Mouse (Mus musculus): Measurements from ENCODE around the gene Unc80.

Unc80 gene

GRCm38 (mm10) chr1:66467821-66468703 lies at the start of gene Unc80:
Unc80 (plus strand) TSS chr1:66468367.
- DNase-seq (ENCODE audit: low read depth, low spot score) = no peak

GRCm38 (mm10) chr1:66426073-66426472 lies 42.1 kb upstream of the Unc80 start:
- DNase-seq (ENCODE audit: low read depth, low spot score) = no peak

DNA sequence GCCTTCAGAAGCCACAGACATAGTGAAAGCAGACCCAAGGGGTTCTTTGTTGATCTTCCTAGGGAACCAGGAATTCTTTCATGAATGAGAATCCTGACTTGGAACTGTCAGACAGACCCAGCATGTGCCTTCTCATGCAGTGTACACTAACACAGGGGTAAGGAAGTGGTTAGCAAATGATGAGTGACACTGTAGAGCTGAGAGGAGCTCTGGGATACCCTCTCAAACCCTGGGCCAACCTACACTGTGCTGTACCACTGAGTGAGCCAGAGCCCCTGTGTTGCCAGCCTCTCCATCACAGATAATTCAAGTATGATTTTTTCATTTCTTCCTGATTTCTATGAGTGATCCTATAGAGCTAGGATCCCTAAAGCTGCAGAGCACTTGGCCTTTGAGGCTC lies 37.2 kb upstream of the Unc80 start:
- DNase-seq (ENCODE audit: low read depth, low spot score) = no peak

GRCm38 (mm10) chr1:66431472-66431871 lies 36.7 kb upstream of the Unc80 start:
- DNase-seq (ENCODE audit: low read depth, low spot score) = no peak

DNA sequence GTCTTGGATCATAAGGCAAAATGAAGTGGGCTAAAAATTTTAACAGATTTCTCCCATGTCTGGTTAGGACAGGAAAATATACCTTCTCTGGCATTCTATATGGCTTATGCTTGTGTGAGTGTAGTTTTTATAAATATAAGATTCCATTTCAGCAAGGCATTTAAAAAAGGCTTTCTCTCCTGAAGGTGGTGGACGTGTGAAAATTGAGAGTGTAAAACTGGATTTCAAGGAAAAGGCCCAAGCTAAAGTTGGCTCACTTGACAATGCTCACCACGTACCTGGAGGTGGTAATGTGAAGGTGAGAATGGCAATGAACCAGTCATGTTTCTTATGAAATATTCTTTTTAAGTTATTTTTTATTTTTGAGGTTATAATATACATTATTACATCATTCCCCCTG lies 30.1 kb upstream of the Unc80 start:
- no peak for DNase-seq (ENCODE audit: low read depth, low spot score)

DNA sequence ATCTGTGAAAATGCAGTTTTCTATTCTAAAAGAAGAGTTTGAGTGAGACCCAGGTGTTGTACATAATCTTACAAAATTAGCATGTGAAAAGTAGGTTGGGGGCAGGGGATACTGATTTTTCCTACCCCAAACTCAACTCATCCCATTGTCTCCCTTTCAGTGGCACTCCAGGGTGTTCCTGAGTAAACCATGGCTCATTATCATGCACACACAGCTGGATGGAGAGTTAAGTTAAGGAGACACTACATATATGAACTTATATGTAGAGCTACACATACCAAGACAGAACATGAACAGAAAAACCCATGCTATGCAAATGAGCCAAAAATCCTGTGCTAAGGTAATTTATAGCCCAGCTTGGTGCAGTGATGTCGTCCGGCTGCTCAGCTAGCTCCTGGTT lies 25.2 kb upstream of the Unc80 start:
- no peak for DNase-seq (ENCODE audit: low read depth, low spot score)

GRCm38 (mm10) chr1:66449471-66449870 lies 18.7 kb upstream of the Unc80 start:
- no peak for DNase-seq (ENCODE audit: low read depth, low spot score)

DNA sequence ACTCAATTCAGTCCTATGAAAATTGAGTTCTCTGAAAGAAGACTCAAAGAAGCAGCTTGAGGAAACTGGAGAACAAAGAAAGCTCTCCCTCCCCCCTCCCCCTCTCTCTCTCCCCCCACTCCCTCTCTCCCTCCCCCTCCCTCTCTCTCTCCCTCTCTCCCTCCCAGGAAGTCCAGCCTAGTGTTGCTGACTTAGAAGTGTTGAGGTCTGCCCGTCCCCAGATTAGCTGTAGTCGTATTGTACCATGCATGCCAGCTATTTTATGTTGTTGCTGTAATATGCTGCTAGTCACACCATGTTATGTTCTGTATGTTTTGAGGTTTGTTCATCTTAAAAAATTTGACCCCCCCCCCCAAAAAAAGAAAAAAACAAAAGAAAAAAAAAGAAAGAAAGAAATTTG lies 11.6 kb upstream of the Unc80 start:
- DNase-seq (ENCODE audit: low read depth, low spot score) = no peak

DNA sequence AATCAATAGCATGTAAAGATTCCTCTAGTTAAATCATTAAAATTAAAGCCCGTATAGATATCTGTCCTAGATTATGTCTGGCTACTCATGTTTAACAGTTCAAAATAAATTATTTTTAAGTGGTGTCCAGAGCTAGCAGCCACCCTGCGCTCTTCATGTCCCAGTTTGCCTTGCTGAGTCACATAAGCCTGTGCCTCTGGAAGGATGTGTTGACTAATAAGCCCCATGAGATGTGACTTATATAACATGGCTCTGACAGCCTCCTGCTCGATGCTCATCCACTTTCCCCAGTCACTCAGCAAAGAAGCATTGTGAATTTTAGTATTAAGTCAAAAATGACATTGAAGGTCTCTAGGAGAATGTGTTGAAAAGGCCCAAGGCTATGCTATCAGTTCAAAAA lies 10.4 kb upstream of the Unc80 start:
- no peak for DNase-seq (ENCODE audit: low read depth, low spot score)

- DNase-seq (ENCODE audit: low read depth, low spot score) = no peak
Measured at GRCm38 (mm10) chr1:66459394-66459793, 8.8 kb upstream of the Unc80 start.

GRCm38 (mm10) chr1:66460850-66461249 lies 7.3 kb upstream of the Unc80 start:
- DNase-seq (ENCODE audit: low read depth, low spot score) = no peak

GRCm38 (mm10) chr1:66468704-66469020 lies 495 bp downstream of the Unc80 start:
- DNase-seq (ENCODE audit: low read depth, low spot score) = no peak

- no peak for DNase-seq (ENCODE audit: low read depth, low spot score)
Measured at GRCm38 (mm10) chr1:66482751-66483150, 14.6 kb downstream of the Unc80 start.

DNA sequence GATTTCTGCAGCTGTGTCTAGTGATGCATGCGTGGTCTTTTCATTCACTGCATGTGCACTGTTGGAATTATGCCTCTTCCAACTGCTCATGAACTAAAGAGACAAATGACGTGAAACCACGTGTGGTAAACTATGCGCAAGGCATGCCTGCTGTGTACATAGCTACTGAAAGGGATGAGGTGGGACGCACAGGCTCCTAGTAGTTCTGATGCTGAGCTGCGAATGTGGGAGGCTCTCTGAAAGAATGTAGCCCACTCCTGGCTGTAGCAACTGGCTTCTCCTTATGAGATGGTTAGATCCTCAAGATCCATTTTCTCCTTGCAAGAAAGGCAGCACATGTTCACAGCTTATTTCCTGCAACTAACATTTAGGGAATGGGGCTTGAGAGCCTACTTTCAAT lies 24.9 kb downstream of the Unc80 start:
- no peak for DNase-seq (ENCODE audit: low read depth, low spot score)

GRCm38 (mm10) chr1:66495310-66496012 lies 27.3 kb downstream of the Unc80 start:
- peak; percentile 32 for DNase-seq (ENCODE audit: low read depth, low spot score)

- DNase-seq (ENCODE audit: low read depth, low spot score) = no peak
Measured at GRCm38 (mm10) chr1:66550812-66551211, 82.6 kb downstream of the Unc80 start.

- no peak for DNase-seq (ENCODE audit: low read depth, low spot score)
Measured at GRCm38 (mm10) chr1:66552396-66552966, 84.3 kb downstream of the Unc80 start.

GRCm38 (mm10) chr1:66561636-66562270 lies 93.6 kb downstream of the Unc80 start:
- no peak for DNase-seq (ENCODE audit: low read depth, low spot score)

DNA sequence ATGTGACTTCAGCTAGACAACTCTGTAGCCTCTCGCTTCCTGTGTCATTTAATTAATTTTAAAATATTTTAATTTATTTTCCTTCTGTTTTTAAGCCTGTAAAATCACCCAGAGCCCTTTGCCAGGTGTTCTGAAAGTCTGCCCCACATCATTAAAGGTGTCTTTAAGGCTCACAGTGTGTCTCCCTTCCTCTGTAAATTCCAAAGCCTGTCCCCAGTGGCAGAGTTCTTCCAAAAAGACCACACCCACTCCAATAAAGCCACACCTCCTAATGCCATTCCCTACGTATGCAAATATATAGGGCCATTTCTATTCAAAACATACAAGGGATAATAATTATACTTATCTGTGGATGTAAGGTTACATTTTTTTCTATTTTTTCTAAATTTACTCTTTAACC lies 94.2 kb downstream of the Unc80 start:
- no peak for DNase-seq (ENCODE audit: low read depth, low spot score)

- DNase-seq (ENCODE audit: low read depth, low spot score) = no peak
Measured at GRCm38 (mm10) chr1:66569736-66570135, 101.6 kb downstream of the Unc80 start.

DNA sequence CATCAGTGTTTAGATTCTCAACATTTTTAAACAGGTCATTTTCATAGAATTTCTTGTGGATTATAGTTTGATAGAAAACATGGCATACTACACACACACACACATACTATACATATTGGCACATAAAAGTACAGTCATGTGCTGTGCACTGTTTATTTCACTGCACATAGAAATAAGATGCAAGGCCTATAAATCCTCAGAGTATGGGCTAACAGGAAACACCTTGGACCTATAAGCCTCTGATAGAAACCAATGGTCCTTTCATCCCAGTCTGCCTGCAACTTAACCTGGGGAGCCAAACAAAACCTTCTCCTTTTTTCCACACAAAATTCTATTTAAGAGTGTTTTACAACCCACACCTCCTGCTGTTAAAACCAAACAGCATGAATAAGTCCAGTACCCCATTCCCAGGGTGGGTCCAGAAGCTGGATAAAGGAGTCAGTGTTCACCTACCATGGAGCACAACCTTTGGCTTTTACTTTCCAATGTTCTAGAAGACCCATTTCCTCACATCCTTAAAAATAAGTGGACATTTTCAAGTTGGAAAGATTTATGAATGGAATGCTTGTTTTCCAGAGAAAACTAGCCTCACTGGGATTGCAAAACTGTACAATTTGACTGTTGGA lies 129.1 kb downstream of the Unc80 start:
- no peak for DNase-seq (ENCODE audit: low read depth, low spot score)

DNA sequence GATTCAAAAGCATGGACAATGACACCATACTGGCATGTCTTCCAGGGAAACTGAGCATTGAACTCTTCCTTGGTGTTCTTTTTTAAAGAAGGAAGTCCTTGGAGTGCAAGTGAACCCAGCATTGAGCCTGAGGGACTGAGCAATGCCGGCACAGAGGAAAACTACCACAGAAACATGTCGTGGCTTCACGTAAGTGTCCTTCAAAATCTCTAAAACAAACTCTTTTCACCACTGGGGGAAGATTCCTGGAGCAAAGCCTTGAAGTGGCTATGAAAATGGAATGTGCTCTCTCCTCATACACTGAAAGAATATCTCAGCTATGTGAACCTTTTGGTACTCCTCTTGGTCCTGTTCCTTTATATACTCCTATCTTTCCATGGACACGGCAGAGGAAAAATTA lies 140.1 kb downstream of the Unc80 start:
- DNase-seq (ENCODE audit: low read depth, low spot score) = no peak
